Mouse (Mus musculus) kidney, adult 2 months (tissue): ENCODE measurements around the gene Enthd1.

Experiments
- CTCF ChIP-seq: fragments of 200-500 bp; conservative IDR thresholded peaks from 2 replicates; pipeline ENCODE4 v1.5.1; 2011; ENCODE audit warnings: low read depth, mild to moderate bottlenecking, control low read depth, low read length, moderate library complexity, mixed read lengths; ENCODE audit not compliant: insufficient read depth, insufficient read length
- POLR2A ChIP-seq: fragments of 200-500 bp; IDR thresholded peaks from one replicate; pipeline ENCODE4 v1.6.1; 2011; ENCODE audit warnings: low read depth, low read length, control low read depth

DNA sequence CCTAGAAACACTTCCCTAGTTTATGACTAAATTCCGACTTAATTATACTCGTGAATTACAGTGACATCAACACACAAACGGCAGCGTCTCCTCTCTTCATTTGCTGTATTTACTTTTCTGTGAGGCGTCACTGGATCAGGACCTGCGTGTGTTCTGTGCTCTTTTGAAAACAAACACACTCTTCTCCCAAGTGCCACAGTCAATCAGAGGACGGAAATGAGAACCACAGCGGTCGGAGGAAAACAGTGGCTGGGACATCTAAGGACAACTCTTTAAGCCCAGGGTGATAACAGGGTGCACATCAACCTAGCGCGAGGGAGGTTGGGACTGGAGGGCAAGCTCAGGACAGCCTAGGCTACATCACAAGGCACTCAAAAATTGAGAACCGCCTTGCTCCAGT, 5.4 kb downstream of the Enthd1 start:
- TF ChIP-seq CTCF (no peak), POLR2A (no peak)
